Mouse (Mus musculus) forebrain, embryonic 10.5 days (tissue): Measurements from ENCODE around the gene Lemd2. TPM values are rescaled to one million over a fixed set of nuclear protein-coding genes. Genes with fewer than 3 reads are reported as not detected.

ENCODE experiments used
- DNase-seq: peaks from one replicate; pipeline ENCODE4 v3.0.0-alpha.2; 2017; ENCODE audit warnings: low spot score; ENCODE audit errors: extremely low spot score
- H3K27ac ChIP-seq: fragments of 300-500 bp; sonication (generic); 2 replicates; pipeline ENCODE4 v1.5.1; 2016; ENCODE audit warnings: mild to moderate bottlenecking
- H3K27me3 ChIP-seq: fragments of 300-500 bp; sonication (generic); 2 replicates; pipeline ENCODE4 v1.6.1; 2016; ENCODE audit warnings: mild to moderate bottlenecking; ENCODE audit not compliant: poor library complexity, severe bottlenecking
- H3K36me3 ChIP-seq: fragments of 300-500 bp; sonication (generic); replicated peaks from 2 replicates; pipeline ENCODE4 v1.6.1; 2016; ENCODE audit warnings: mild to moderate bottlenecking, moderate library complexity
- H3K4me1 ChIP-seq: fragments of 300-500 bp; sonication (generic); 2 replicates; pipeline ENCODE4 v1.6.1; 2016
- H3K4me3 ChIP-seq: fragments of 300-500 bp; sonication (generic); 2 replicates; pipeline ENCODE4 v1.5.1; 2016; ENCODE audit warnings: mild to moderate bottlenecking, moderate library complexity
- H3K9me3 ChIP-seq: fragments of 300-500 bp; sonication (generic); 2 replicates; pipeline ENCODE4 v1.6.1; 2016; ENCODE audit warnings: mild to moderate bottlenecking, moderate library complexity
- WGBS: fragments of 180-500 bp; shearing (Covaris S2); methylation state at CpG from one replicate; pipeline ENCODE4 v1.1.7; 2016; 5-methylcytosine and 5-hydroxymethylcytosine counted together
- polyA plus RNA-seq: library from polyadenylated mRNA; unstranded; fragments of >200 nt; fragmentation: Nextera tagmentation; extraction: Ambion mirVana; gene quantifications from 2 replicates; pipeline ENCODE4 v1.2.1, GENCODE M21; 2016

The Lemd2 gene
- polyA plus RNA-seq, 1 experiment from 2014 or later, result 14.8 TPM

DNA sequence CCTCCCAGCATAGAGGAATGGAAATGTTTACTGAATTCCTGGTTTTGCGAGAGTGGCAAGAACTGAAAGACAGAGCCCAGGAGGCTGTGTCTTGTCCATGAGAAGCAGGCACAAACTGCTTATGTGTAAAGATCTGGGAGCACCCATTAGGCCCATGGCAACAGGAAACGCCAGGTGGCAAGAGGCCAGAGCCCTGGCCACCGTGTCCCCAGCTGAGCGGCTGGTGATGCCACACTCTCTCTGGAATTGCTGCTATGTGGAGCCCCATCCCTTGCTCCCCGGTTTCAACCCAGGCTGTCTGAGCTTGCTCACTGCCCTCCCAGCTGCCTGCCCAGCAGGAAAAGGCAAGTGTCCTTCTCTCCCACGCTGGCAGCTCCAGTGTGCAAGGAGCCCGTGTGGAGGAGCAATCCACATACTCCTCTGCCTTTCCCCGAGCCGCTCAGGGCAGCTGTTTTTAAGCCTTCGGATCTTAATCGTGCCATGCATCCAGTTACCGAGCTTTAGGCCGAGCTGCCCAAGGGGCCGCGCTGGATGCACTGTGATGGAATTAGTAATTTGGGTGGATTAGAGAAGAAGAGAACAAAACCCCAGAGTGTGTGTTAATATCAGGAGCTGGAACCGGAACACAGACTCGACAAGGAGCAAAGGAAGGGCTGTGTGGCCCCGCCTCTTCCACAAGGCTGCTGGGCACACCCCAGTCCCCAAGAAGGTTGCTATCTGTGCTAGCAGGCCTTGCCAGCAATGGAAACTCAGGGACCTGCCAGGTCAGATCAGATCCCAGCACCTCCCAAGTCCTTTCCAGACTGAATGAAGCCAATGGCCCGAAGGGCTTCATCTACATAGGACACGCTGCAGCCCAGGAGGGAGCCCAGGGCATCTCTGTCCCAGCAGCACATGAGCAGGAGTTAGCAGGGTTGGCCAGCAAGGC is 9.7 kb downstream of the Lemd2 start:
- 55% methylated on average over 20 of the region's 20 CpGs for WGBS
- no peak overlapping the region for H3K4me3 ChIP-seq
- H3K36me3 ChIP-seq, result peaks cover 99% of the 10 kb centered on the region
- H3K27me3 ChIP-seq, result no peaks in the 10 kb centered on the region
- no peak for DNase-seq
- no peaks in the 10 kb centered on the region for H3K9me3 ChIP-seq
- H3K27ac ChIP-seq, result peak overlapping the region; percentile 40; the same call in 1 of the 2 replicates
- H3K4me1 ChIP-seq, result peaks cover 39% of the 10 kb centered on the region

GRCm38 (mm10) chr17:27191804-27192203 is 12.5 kb downstream of the Lemd2 start:
- peaks cover 9% of the 10 kb centered on the region; the same call in 1 of the 2 replicates for H3K27me3 ChIP-seq
- peaks cover 53% of the 10 kb centered on the region for H3K4me1 ChIP-seq
- no peaks in the 10 kb centered on the region for H3K9me3 ChIP-seq
- WGBS, result 89% methylated on average over 5 of the region's 5 CpGs
- H3K4me3 ChIP-seq, result no peak overlapping the region
- peaks cover 72% of the 10 kb centered on the region for H3K36me3 ChIP-seq
- H3K27ac ChIP-seq, result no peak overlapping the region
- DNase-seq, result no peak

- no peak for DNase-seq
- Histone ChIP-seq H3K4me3 (no peak overlapping the region), H3K4me1 (peaks cover 47% of the 10 kb centered on the region), H3K27ac (no peak overlapping the region), H3K27me3 (peaks cover 9% of the 10 kb centered on the region; the same call in 1 of the 2 replicates), H3K9me3 (no peaks in the 10 kb centered on the region), H3K36me3 (peaks cover 66% of the 10 kb centered on the region)
- WGBS, result 92% methylated on average over 6 of the region's 6 CpGs
These were observed 13.1 kb downstream of the Lemd2 start for GRCm38 (mm10) chr17:27191189-27191588.

DNA sequence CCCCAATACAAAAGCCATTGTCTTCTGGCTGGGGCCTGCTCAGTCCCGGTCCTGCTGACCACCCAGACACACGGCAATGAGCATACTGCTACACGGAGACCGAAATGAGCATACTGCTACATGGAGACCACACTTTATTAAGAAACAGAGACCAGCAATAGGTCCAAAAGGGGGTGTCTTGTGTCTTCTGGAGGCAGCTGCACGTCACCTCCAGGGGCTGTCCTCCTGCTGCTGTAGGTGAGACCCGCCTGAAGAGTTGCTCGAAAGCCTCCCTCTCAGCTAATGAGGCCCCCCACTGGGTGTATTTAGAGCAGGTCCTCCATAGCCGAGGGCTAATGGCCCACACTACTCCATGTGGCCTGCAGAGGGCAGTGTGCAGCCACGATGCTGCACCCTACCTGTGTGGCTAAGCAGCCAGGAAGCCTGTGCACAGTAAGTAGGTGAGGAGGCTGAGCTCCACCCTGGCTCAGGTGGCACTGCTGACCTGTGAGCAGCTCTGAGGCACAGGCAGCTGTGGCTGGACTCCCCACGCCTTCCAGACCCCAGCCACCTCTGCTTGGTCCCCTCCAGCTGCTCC is 14.5 kb downstream of the Lemd2 start:
- peak; percentile 72 for DNase-seq
- no peak overlapping the region for H3K4me3 ChIP-seq
- peaks cover 36% of the 10 kb centered on the region for H3K4me1 ChIP-seq
- H3K27ac ChIP-seq, result no peak overlapping the region
- 31% methylated on average over 10 of the region's 10 CpGs for WGBS
- peaks cover 51% of the 10 kb centered on the region for H3K36me3 ChIP-seq
- peaks cover 9% of the 10 kb centered on the region; the same call in 1 of the 2 replicates for H3K27me3 ChIP-seq
- H3K9me3 ChIP-seq, result no peaks in the 10 kb centered on the region

- H3K4me3 ChIP-seq, result no peak overlapping the region
- H3K36me3 ChIP-seq, result peaks cover 43% of the 10 kb centered on the region
- peaks cover 9% of the 10 kb centered on the region; the same call in 1 of the 2 replicates for H3K27me3 ChIP-seq
- peaks cover 28% of the 10 kb centered on the region for H3K4me1 ChIP-seq
- H3K9me3 ChIP-seq, result no peaks in the 10 kb centered on the region
- DNase-seq, result no peak
- H3K27ac ChIP-seq, result no peak overlapping the region
- 79% methylated on average over 9 of the region's 9 CpGs for WGBS
These were observed 15.4 kb downstream of the Lemd2 start for GRCm38 (mm10) chr17:27188883-27189282.

DNA sequence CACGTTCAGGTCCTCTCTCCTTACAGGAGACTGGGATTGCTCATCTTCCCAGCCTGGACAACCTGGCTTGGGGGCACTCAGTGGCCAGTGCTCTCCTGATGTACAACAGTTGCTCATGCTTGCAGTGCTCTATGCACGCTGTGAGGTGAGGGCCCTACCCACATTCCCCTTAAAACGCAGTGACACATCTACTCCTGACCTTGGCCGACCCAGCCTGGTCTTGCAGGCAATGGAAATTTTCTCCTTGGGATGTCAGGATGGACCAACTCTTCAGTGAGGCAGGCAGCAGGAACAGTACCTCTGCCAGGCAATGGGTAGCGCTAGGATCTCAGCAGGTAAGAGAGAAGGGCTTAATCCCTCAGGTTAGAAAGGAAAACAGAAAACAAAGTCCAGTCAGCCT is 17.2 kb downstream of the Lemd2 start:
- peaks cover 24% of the 10 kb centered on the region for H3K4me1 ChIP-seq
- H3K27me3 ChIP-seq, result peaks cover 9% of the 10 kb centered on the region; the same call in 1 of the 2 replicates
- DNase-seq, result no peak
- no peaks in the 10 kb centered on the region for H3K9me3 ChIP-seq
- no peak overlapping the region for H3K27ac ChIP-seq
- WGBS, result 55% methylated on average over 5 of the region's 5 CpGs
- H3K4me3 ChIP-seq, result no peak overlapping the region
- peaks cover 24% of the 10 kb centered on the region for H3K36me3 ChIP-seq

DNA sequence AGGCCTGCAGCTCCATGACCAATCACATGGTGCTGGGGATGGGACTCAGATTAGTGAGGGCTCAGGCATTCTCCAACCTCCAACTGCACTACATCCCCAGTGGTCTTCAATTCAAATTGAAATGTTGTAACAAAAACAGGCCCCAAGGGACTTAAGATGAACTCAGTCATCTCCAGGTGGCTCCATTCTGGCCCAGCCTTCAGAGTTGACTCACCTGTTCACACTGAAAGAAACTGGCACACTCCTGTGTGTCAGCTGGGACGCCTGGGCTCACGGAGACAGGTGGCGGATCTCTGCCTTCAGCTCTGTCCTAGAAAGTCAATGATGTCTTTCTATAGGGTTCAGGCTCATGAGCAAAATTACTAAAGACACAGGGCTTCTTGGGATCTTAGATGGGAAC is 18.2 kb downstream of the Lemd2 start:
- 87% methylated on average over 3 of the region's 3 CpGs for WGBS
- Histone ChIP-seq H3K36me3 (peaks cover 14% of the 10 kb centered on the region), H3K27ac (no peak overlapping the region), H3K27me3 (peaks cover 9% of the 10 kb centered on the region; the same call in 1 of the 2 replicates), H3K4me1 (peaks cover 28% of the 10 kb centered on the region), H3K9me3 (no peaks in the 10 kb centered on the region), H3K4me3 (no peak overlapping the region)
- no peak for DNase-seq

GRCm38 (mm10) chr17:27183667-27184292 is 20.5 kb downstream of the Lemd2 start:
- no peak for DNase-seq
- H3K4me3 ChIP-seq, result no peak overlapping the region
- WGBS, result 86% methylated on average over 12 of the region's 12 CpGs
- H3K4me1 ChIP-seq, result peaks cover 20% of the 10 kb centered on the region
- no peaks in the 10 kb centered on the region for H3K36me3 ChIP-seq
- no peaks in the 10 kb centered on the region for H3K9me3 ChIP-seq
- H3K27ac ChIP-seq, result no peak overlapping the region
- H3K27me3 ChIP-seq, result peaks cover 9% of the 10 kb centered on the region; the same call in 1 of the 2 replicates

- Histone ChIP-seq H3K27ac (no peak overlapping the region), H3K27me3 (0 out of 2 replicates have a peak, but pooled peaks cover 6% of the 10 kb centered on the region), H3K9me3 (no peaks in the 10 kb centered on the region; the same call in 1 of the 2 replicates), H3K4me3 (no peak overlapping the region), H3K4me1 (peaks cover 10% of the 10 kb centered on the region), H3K36me3 (no peaks in the 10 kb centered on the region)
- DNase-seq, result no peak
- WGBS, result 73% methylated on average over 5 of the region's 5 CpGs
These were observed 21.9 kb downstream of the Lemd2 start for GRCm38 (mm10) chr17:27182401-27182800.

GRCm38 (mm10) chr17:27181666-27182065 is 22.6 kb downstream of the Lemd2 start:
- peaks cover 10% of the 10 kb centered on the region for H3K4me1 ChIP-seq
- DNase-seq, result no peak
- WGBS, result 33% methylated on average over 3 of the region's 3 CpGs
- H3K36me3 ChIP-seq, result no peaks in the 10 kb centered on the region
- H3K27ac ChIP-seq, result peak overlapping the region; percentile 54
- no peaks in the 10 kb centered on the region; the same call in 1 of the 2 replicates for H3K9me3 ChIP-seq
- H3K27me3 ChIP-seq, result no peaks in the 10 kb centered on the region
- H3K4me3 ChIP-seq, result no peak overlapping the region

GRCm38 (mm10) chr17:27179681-27180280 is 24.5 kb downstream of the Lemd2 start:
- H3K4me1 ChIP-seq, result peaks cover 28% of the 10 kb centered on the region
- DNase-seq, result no peak
- H3K4me3 ChIP-seq, result no peak overlapping the region
- no peaks in the 10 kb centered on the region for H3K36me3 ChIP-seq
- 76% methylated on average over 12 of the region's 12 CpGs for WGBS
- no peaks in the 10 kb centered on the region; the same call in 1 of the 2 replicates for H3K9me3 ChIP-seq
- no peak overlapping the region for H3K27ac ChIP-seq
- H3K27me3 ChIP-seq, result no peaks in the 10 kb centered on the region

- 93% methylated on average over 17 of the region's 17 CpGs for WGBS
- Histone ChIP-seq H3K4me1 (peaks cover 36% of the 10 kb centered on the region), H3K27ac (no peak overlapping the region), H3K4me3 (no peak overlapping the region), H3K36me3 (no peaks in the 10 kb centered on the region), H3K9me3 (no peaks in the 10 kb centered on the region; the same call in 1 of the 2 replicates), H3K27me3 (no peaks in the 10 kb centered on the region)
- DNase-seq, result no peak
These were observed 25.7 kb downstream of the Lemd2 start for GRCm38 (mm10) chr17:27178427-27179177.
